Mouse (Mus musculus) heart, embryonic 10.5 days (tissue): ENCODE measurements around the gene Nckap5. TPM values are rescaled to one million over a fixed set of nuclear protein-coding genes. Genes with fewer than 3 reads are reported as not detected.

ENCODE experiments used
- DNase-seq: peaks from one replicate; pipeline ENCODE4 v3.0.0-alpha.2; 2017; ENCODE audit warnings: low spot score
- H3K27ac ChIP-seq: fragments of 300-500 bp; sonication (generic); 2 replicates; pipeline ENCODE4 v1.5.1; 2016; ENCODE audit warnings: mild to moderate bottlenecking
- H3K27me3 ChIP-seq: fragments of 300-500 bp; sonication (generic); 2 replicates; pipeline ENCODE4 v1.6.1; 2016; ENCODE audit warnings: mild to moderate bottlenecking; ENCODE audit not compliant: poor library complexity, insufficient read depth, severe bottlenecking
- H3K36me3 ChIP-seq: fragments of 300-500 bp; sonication (generic); 2 replicates; pipeline ENCODE4 v1.6.1; 2016; ENCODE audit warnings: mild to moderate bottlenecking, moderate library complexity
- H3K4me1 ChIP-seq: fragments of 300-500 bp; sonication (generic); 2 replicates; pipeline ENCODE4 v1.6.1; 2016; ENCODE audit warnings: mild to moderate bottlenecking
- H3K4me3 ChIP-seq: fragments of 300-500 bp; sonication (generic); 2 replicates; pipeline ENCODE4 v1.5.1; 2016; ENCODE audit warnings: mild to moderate bottlenecking, moderate library complexity
- H3K9me3 ChIP-seq: fragments of 300-500 bp; sonication (generic); 2 replicates; pipeline ENCODE4 v1.6.1; 2016; ENCODE audit warnings: mild to moderate bottlenecking, moderate library complexity
- WGBS: fragments of 180-500 bp; shearing (Covaris S2); methylation state at CpG from one replicate; pipeline ENCODE4 v1.1.7; 2016; 5-methylcytosine and 5-hydroxymethylcytosine counted together
- polyA plus RNA-seq: library from polyadenylated mRNA; unstranded; fragments of >200 nt; fragmentation: Nextera tagmentation; extraction: Ambion mirVana; gene quantifications from 2 replicates; pipeline ENCODE4 v1.2.1, GENCODE M21; 2016

Nckap5 gene
- polyA plus RNA-seq, 1 experiment from 2014 or later: 2.3 TPM

DNA sequence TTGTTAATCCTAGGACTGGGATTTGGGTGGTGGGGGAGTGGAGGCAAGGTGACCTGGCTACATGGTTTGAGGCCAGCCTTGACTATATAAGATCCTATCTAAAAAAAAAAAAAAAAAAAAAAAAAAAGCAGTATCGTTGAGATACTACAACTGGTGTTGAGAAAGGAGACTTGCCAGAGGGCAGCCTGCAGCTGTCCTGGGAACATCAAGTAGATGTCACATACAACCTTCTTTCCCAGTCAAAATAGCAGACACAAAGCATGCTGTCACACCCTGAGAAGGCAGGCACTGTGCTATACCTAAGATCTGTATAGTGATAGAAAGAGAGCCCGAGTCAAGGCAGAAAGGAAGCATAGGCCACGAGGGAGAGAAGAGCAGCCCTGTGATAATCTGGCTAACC, 204.4 kb downstream of the Nckap5 start:
- 77% methylated on average over 3 of the region's 3 CpGs for WGBS
- no peak overlapping the region for H3K27ac ChIP-seq

GRCm38 (mm10) chr1:126622036-126622435, 208.6 kb downstream of the Nckap5 start:
- H3K27ac ChIP-seq: no peak overlapping the region
- 71% methylated on average over 4 of the region's 4 CpGs for WGBS

More for the DNA sequence above, 204.4 kb downstream of the Nckap5 start:
- Histone ChIP-seq H3K4me3 (no peak overlapping the region), H3K9me3 (no peaks in the 10 kb centered on the region), H3K4me1 (no peaks in the 10 kb centered on the region), H3K36me3 (no peaks in the 10 kb centered on the region), H3K27me3 (no peaks in the 10 kb centered on the region)
- DNase-seq: no peak

DNA sequence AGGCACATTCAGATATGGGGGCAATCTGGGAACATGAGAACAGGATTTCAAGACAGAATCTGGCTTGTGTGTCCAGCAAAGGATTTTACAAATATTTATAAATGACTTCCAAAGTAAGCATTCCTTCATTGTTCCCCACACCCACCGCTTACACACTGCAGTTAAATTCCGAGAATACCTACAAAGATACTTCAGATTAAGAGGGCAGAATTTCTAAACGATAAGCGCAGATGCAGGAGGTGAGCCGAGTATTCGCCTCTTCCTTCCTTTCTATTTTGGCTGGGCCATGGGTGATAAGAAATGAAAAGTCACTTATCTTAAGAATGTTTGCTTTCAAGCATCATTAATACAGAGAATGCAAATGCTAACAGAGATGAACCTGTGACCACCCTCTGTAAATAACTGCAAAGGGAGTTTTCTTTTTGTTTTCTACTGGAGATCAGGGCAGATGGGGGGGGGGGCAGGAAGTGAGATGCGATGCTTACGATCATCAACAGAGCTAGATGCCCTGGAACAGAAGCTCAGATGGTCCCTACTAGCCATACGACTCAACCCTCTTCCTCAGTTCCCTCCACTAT, 213.0 kb downstream of the Nckap5 start:
- Histone ChIP-seq H3K27ac (no peak overlapping the region), H3K9me3 (no peaks in the 10 kb centered on the region)
- no peak for DNase-seq

More at GRCm38 (mm10) chr1:126622036-126622435, 208.6 kb downstream of the Nckap5 start:
- H3K9me3 ChIP-seq: no peaks in the 10 kb centered on the region
- DNase-seq: no peak
- no peak overlapping the region for H3K4me3 ChIP-seq
- no peaks in the 10 kb centered on the region for H3K27me3 ChIP-seq
- H3K36me3 ChIP-seq: no peaks in the 10 kb centered on the region
- peaks cover 7% of the 10 kb centered on the region; the same call in 1 of the 2 replicates for H3K4me1 ChIP-seq

GRCm38 (mm10) chr1:126616964-126617363, 213.6 kb downstream of the Nckap5 start:
- no peak for DNase-seq
- H3K27ac ChIP-seq: no peak overlapping the region
- no peaks in the 10 kb centered on the region for H3K27me3 ChIP-seq
- H3K36me3 ChIP-seq: no peaks in the 10 kb centered on the region
- H3K4me3 ChIP-seq: no peak overlapping the region
- H3K4me1 ChIP-seq: peaks cover 8% of the 10 kb centered on the region; the same call in 1 of the 2 replicates
- WGBS: 56% methylated on average over 5 of the region's 5 CpGs
- H3K9me3 ChIP-seq: no peaks in the 10 kb centered on the region

More for the DNA sequence above, 213.0 kb downstream of the Nckap5 start:
- Histone ChIP-seq H3K4me3 (no peak overlapping the region), H3K27me3 (no peaks in the 10 kb centered on the region), H3K36me3 (no peaks in the 10 kb centered on the region), H3K4me1 (peaks cover 8% of the 10 kb centered on the region; the same call in 1 of the 2 replicates)
- 47% methylated on average over 9 of the region's 9 CpGs for WGBS

- no peak overlapping the region for H3K27ac ChIP-seq
- H3K27me3 ChIP-seq: no peaks in the 10 kb centered on the region
- 85% methylated on average over 4 of the region's 4 CpGs for WGBS
- no peak overlapping the region for H3K4me3 ChIP-seq
- peaks cover 8% of the 10 kb centered on the region; the same call in 1 of the 2 replicates for H3K4me1 ChIP-seq
- no peaks in the 10 kb centered on the region for H3K36me3 ChIP-seq
- DNase-seq: no peak
- H3K9me3 ChIP-seq: no peaks in the 10 kb centered on the region
Measured at GRCm38 (mm10) chr1:126612916-126613315, 217.7 kb downstream of the Nckap5 start.

DNA sequence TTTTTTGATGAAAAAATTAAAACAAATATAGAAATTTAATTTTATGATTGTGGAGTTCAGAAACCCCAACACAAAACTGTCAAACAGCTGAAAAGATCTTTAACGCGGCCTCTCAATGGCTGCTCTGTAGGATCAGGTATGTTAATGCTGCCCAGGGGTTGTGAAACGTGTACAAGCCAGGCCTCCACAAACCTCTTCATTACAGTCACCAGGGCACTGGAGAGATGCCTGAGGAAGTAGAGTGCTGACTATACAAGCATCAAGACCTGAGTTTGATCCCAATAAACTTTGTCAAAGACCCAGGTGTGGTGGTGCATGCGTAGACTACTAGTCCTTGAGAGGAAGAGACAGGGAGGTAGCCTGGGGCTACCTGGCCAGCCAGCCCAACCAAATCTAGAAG, 222.0 kb downstream of the Nckap5 start:
- Histone ChIP-seq H3K27ac (no peak overlapping the region), H3K36me3 (no peaks in the 10 kb centered on the region), H3K4me1 (no peaks in the 10 kb centered on the region), H3K4me3 (no peak overlapping the region), H3K9me3 (no peaks in the 10 kb centered on the region), H3K27me3 (peaks cover 5% of the 10 kb centered on the region; the same call in 1 of the 2 replicates)
- DNase-seq: no peak
- 90% methylated on average over 4 of the region's 4 CpGs for WGBS

DNA sequence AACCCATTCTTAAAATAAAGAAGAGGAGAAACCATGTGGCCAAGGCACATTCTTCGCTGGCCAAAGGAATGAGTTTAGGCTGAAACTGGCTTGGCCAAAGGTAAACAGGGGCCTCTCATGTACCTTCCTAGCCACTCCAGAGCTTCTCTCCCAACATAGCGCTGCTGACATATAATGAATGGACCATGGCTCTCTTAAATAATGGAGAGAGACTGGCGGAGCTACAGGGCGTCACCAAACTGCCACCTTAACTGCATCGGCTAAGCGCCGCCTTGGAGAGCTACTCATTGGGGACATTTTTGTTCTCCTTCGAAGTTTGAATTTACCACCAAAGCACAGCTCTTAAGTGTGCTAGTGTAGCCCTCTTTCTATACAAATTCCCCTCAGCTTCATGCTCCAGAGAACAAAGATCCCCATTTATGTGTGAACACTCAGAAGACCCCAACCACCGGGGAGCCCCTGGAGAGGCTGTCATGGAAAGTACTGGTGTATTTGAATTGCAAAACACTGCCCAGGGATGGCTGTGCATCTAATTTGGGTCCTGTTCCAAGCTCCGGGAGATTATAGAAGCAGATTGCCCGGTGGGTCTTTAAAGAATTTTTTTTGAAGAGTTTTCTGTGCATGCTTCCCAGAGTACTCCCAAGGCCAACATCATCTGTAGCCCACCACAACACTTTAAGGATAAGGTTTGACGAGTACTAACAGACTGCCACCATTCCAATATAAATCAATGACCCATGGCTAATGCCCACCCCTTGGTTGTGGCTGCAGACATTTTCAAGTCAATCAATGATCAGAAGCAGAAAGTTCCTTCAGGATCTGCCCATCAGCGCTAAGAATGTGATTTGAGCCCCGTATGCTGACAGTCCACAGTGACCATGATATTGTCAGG, 224.2 kb downstream of the Nckap5 start:
- no peak for DNase-seq
- Histone ChIP-seq H3K4me1 (peaks cover 11% of the 10 kb centered on the region), H3K27me3 (peaks cover 5% of the 10 kb centered on the region; the same call in 1 of the 2 replicates), H3K9me3 (no peaks in the 10 kb centered on the region), H3K4me3 (no peak overlapping the region), H3K27ac (no peak overlapping the region), H3K36me3 (no peaks in the 10 kb centered on the region)
- 91% methylated on average over 14 of the region's 14 CpGs for WGBS

- Histone ChIP-seq H3K27ac (no peak overlapping the region), H3K36me3 (no peaks in the 10 kb centered on the region), H3K27me3 (peaks cover 5% of the 10 kb centered on the region; the same call in 1 of the 2 replicates), H3K9me3 (no peaks in the 10 kb centered on the region), H3K4me3 (no peak overlapping the region), H3K4me1 (peaks cover 11% of the 10 kb centered on the region)
- no peak for DNase-seq
- 76% methylated on average over 9 of the region's 9 CpGs for WGBS
Measured at GRCm38 (mm10) chr1:126604551-126604950, 226.0 kb downstream of the Nckap5 start.

DNA sequence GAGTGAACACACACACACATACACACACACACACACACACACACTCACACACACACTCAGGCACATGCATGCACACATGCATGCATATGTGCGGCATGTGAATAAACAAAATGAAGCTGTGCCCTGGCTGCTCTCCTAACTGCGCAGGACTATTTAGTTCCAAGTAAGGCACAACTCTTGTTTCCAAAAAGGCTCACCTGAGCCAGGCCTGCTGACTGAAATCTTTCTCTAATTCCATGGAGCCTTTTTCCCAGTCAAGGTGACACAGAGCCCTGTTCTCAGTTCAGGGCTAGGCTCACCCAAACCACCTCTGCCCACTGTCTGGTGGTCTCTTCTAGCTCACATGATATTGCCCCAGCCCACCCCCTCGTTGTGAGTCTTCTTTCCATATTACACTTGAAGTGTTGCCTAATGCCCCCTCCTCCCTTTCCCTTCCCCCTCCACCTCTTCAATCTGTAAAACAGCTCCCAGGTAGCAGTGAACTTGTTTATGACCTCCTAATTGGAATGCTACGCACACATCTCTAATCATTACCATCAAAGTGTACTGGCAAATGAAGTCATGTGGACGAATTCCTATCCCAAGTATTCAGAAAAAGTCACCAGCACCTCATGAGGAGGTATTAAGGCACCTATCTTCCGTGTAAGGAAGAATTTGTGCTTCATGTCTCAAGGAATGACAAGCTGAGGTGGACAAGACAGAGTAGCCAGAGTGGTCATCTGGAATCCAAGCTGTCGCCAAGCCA, 226.7 kb downstream of the Nckap5 start:
- Histone ChIP-seq H3K4me1 (peaks cover 11% of the 10 kb centered on the region), H3K27ac (no peak overlapping the region), H3K4me3 (no peak overlapping the region), H3K36me3 (no peaks in the 10 kb centered on the region), H3K27me3 (peaks cover 5% of the 10 kb centered on the region; the same call in 1 of the 2 replicates), H3K9me3 (no peaks in the 10 kb centered on the region)
- no peak for DNase-seq
- WGBS: 85% methylated on average over 7 of the region's 7 CpGs

- whole genome bisulfite sequencing: 77% methylated on average over 4 of the region's 4 CpGs
- peaks cover 14% of the 10 kb centered on the region for H3K4me1 ChIP-seq
- H3K27me3 ChIP-seq: peaks cover 5% of the 10 kb centered on the region; the same call in 1 of the 2 replicates
- no peak for DNase-seq
- no peaks in the 10 kb centered on the region for H3K9me3 ChIP-seq
- no peak overlapping the region for H3K27ac ChIP-seq
- no peaks in the 10 kb centered on the region for H3K36me3 ChIP-seq
- H3K4me3 ChIP-seq: no peak overlapping the region
Measured at GRCm38 (mm10) chr1:126600596-126600995, 230.0 kb downstream of the Nckap5 start.

- peaks cover 18% of the 10 kb centered on the region for H3K4me1 ChIP-seq
- H3K4me3 ChIP-seq: no peak overlapping the region
- no peaks in the 10 kb centered on the region for H3K9me3 ChIP-seq
- no peaks in the 10 kb centered on the region for H3K27me3 ChIP-seq
- H3K27ac ChIP-seq: no peak overlapping the region
- 30% methylated on average over 3 of the region's 3 CpGs for WGBS
- DNase-seq: no peak
- no peaks in the 10 kb centered on the region for H3K36me3 ChIP-seq
Measured at GRCm38 (mm10) chr1:126597376-126597775, 233.2 kb downstream of the Nckap5 start.

DNA sequence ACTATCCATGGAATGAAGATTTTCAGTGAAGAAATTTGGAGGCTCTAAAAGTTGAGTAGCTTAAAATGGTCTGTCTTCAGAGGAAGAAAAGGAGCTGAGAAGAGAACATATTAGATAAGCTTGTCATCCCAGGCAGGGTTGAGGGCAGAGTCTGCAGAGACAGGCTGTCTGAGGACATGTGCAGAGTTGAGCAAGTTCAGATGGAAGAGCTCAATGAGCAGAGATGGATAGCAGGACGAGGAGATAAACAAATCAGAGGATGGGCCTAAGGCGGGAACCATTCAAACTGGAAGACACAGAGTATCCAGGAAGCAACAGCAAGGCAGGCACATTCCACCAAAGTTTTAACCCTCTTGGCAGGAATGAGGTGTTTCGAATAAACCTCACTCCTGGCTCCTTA, 235.8 kb downstream of the Nckap5 start:
- WGBS: 47% methylated on average over 3 of the region's 3 CpGs
- DNase-seq: no peak
- no peaks in the 10 kb centered on the region for H3K9me3 ChIP-seq
- H3K27me3 ChIP-seq: no peaks in the 10 kb centered on the region
- H3K4me1 ChIP-seq: peaks cover 18% of the 10 kb centered on the region
- H3K4me3 ChIP-seq: no peak overlapping the region
- no peak overlapping the region for H3K27ac ChIP-seq
- H3K36me3 ChIP-seq: no peaks in the 10 kb centered on the region
